Mouse (Mus musculus) thymus, adult 2 months (tissue): ENCODE data around the gene Pla1a. TPM values are rescaled to one million over a fixed set of nuclear protein-coding genes. Genes with fewer than 3 reads are reported as not detected.
"Not testable (repeated sequence)": the region's sequence is repeated elsewhere in the genome, so short reads cannot be mapped to it uniquely, and the experiment has no call there.

Source experiments
- DNase-seq: peaks from one replicate; pipeline ENCODE4 v3.0.0; 2021
- H3K27ac ChIP-seq: fragments of 200-500 bp; 2 replicates; pipeline ENCODE4 v1.5.1; 2012; ENCODE audit warnings: low read length, control low read depth; ENCODE audit not compliant: control insufficient read depth, insufficient read depth
- H3K27me3 ChIP-seq: fragments of 200-500 bp; 2 replicates; pipeline ENCODE4 v1.6.1; 2012; ENCODE audit warnings: mild to moderate bottlenecking, low read length, moderate library complexity, mixed read lengths; ENCODE audit not compliant: control insufficient read depth, insufficient read depth
- H3K36me3 ChIP-seq: fragments of 200-500 bp; 2 replicates; pipeline ENCODE4 v1.6.1; 2012; ENCODE audit warnings: mild to moderate bottlenecking, low read length, moderate library complexity; ENCODE audit not compliant: control insufficient read depth, insufficient read depth
- H3K4me1 ChIP-seq: fragments of 200-500 bp; replicated peaks from 2 replicates; pipeline ENCODE4 v1.6.1; 2012; ENCODE audit warnings: low read length; ENCODE audit not compliant: control insufficient read depth, insufficient read depth
- H3K4me3 ChIP-seq: fragments of 200-500 bp; 2 replicates; pipeline ENCODE4 v1.5.1; 2012; ENCODE audit warnings: mild to moderate bottlenecking, low read length, control low read depth, moderate library complexity; ENCODE audit not compliant: control insufficient read depth, insufficient read depth
- CTCF ChIP-seq: fragments of 200-500 bp; IDR thresholded peaks from 2 replicates; pipeline ENCODE4 v1.5.1; 2012; ENCODE audit warnings: mild to moderate bottlenecking, control low read depth, low read length, moderate library complexity, borderline replicate concordance; ENCODE audit not compliant: control insufficient read depth, poor library complexity, insufficient read depth; ENCODE audit errors: extremely low read depth
- POLR2A ChIP-seq: fragments of 200-500 bp; IDR thresholded peaks from 2 replicates; pipeline ENCODE4 v1.6.1; 2012; ENCODE audit warnings: mild to moderate bottlenecking, low read length, control low read depth, moderate library complexity; ENCODE audit not compliant: control insufficient read depth, poor library complexity, insufficient read depth; ENCODE audit errors: extremely low read depth
- WGBS: fragments of 180-500 bp; shearing (Covaris S2); methylation state at CpG from one replicate; pipeline ENCODE4 v1.1.7; 2018; 5-methylcytosine and 5-hydroxymethylcytosine counted together
- polyA plus RNA-seq: library from polyadenylated mRNA; depleted of rRNA; stranded (reverse); fragments of >200 nt; gene quantifications from 2 replicates; pipeline ENCODE4 v1.2.3, GENCODE M21; 2012; rRNA removed

Pla1a gene
- 4.1 and 5.5 TPM in 2 replicates for polyA plus RNA-seq

DNA sequence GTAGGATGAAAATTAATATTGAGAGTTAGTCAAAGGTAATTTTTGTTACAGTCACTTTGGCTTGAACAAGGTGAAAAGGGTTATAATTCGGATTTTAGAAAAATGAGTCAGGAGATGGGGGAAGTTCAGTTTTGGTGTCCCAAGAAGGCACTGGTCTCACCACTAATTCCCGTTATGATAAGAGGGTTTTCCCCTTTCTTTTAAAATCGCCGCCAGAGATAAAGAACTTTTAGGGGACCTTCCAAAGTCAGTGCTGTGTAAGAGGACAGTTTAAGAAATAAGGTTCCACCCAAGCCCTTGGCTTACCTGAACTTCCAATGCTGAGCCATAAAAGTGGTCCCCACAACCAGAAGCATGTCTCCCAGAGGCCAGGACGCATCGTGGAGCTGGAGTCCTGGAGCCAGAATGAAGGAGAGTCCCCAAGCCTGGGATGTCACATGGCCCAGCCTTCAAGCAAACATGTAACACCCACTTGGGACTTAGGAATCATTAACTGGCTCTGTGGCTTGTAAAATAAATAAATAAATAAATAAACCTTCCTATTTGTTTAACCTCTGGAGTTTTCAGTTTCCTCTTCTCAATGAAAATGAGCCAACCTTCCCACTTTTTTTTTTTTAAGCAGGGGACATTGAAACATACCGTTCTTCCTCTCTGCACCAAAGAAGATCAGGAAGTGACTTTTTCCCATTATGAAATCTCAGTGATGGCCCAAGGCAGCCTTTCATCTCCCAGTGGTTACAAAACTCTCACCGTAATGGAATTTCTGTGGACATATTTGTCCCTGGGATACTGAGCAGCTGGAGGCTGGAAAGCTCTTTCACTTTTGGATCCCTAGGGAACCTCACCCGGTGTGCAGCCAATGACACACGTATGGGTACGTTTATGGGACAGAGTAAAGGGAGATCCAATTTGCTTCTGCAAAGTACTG lies at the start of gene Pla1a:
TSS of gene Pla1a (minus strand) at position 648 of the 928 bp plus-strand sequence.
- no peak for DNase-seq
- no peaks in the 10 kb centered on the region for H3K36me3 ChIP-seq
- no peaks in the 10 kb centered on the region for H3K4me1 ChIP-seq
- no peaks in the 10 kb centered on the region for H3K27me3 ChIP-seq
- H3K27ac ChIP-seq, result no peak within 1 kb of the TSS
- WGBS, result 88% methylated on average over 11 of the region's 11 CpGs
- TF ChIP-seq POLR2A, result no peak
- TF ChIP-seq CTCF, result no peak
- H3K4me3 ChIP-seq, result no peak within 1 kb of the TSS

DNA sequence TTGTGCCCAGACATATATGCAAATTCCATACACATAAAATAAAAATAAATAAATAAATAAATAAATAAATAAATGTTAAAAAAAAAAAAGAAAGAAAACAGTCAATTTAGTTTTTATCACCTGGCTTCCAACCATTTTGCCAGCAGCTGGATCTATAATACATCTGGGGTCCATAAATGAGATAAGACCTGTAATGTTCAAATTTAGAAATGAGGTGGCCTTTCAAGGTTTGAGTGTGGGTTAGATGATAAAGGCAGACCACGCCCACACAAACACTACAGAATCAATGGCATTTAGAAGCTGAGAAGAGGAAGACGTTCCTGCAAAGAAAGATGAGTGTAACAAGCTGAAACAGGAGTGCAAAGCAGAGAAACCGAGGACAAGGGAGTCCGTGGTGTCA lies 48.4 kb upstream of the Pla1a start:
- Histone ChIP-seq H3K4me3 (no peak overlapping the region), H3K27me3 (no peaks in the 10 kb centered on the region), H3K27ac (no peak overlapping the region), H3K4me1 (peaks cover 22% of the 10 kb centered on the region), H3K36me3 (no peaks in the 10 kb centered on the region)
- TF ChIP-seq CTCF (no peak), POLR2A (no peak)
- WGBS, result 84% methylated on average over 4 of the region's 4 CpGs
- DNase-seq, result no peak

DNA sequence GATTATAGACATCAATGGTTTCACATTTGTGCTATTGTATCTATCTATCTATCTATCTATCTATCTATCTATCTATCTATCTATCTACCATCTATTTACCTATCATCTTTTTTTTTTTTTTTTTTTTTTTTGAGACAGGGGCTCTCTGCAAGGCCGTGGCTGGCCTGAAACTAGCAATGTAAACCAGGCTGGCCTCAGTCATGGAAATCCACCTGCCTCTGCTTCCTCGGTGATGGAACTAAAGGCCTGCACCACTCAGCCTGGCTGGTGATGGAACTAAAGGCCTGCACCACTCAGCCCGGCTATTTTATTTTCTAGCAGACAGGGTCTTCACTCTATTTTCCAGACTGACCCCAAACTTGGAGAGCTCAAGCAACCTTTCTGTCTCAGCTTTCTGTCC lies 45.4 kb upstream of the Pla1a start:
- WGBS, result 93% methylated on average over 3 of the region's 3 CpGs
- DNase-seq, result no peak
- Histone ChIP-seq H3K27ac (no peak overlapping the region), H3K4me1 (peaks cover 17% of the 10 kb centered on the region), H3K27me3 (no peaks in the 10 kb centered on the region), H3K4me3 (no peak overlapping the region), H3K36me3 (no peaks in the 10 kb centered on the region)
- TF ChIP-seq CTCF (no peak), POLR2A (no peak)

DNA sequence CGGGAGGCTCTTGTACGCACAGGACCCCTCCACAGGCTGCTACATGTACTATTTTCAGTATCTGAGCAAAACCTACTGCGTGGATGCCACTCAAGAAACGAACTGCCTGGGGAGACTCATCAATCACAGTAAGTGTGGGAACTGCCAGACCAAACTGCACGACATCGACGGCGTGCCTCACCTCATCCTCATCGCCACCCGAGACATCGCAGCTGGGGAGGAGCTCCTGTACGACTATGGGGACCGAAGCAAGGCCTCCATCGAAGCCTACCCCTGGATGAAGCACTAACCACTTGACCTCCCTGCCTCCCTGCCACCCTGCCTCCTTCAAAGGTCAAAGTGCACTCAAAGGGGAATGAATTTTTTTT lies 44.3 kb upstream of the Pla1a start:
- H3K27ac ChIP-seq, H3K36me3 ChIP-seq, H3K27me3 ChIP-seq, DNase-seq: not testable (repeated sequence)
- 82% methylated on average over 14 of the region's 14 CpGs for WGBS
- Histone ChIP-seq H3K4me3 (0 out of 2 replicates have a peak overlapping the region, but pooled peaks have one; percentile 69), H3K4me1 (peaks cover 13% of the 10 kb centered on the region)

GRCm38 (mm10) chr16:38476312-38477240 lies 43.6 kb upstream of the Pla1a start:
- WGBS, result 11% methylated on average over 34 of the region's 34 CpGs

GRCm38 (mm10) chr16:38475681-38476311 lies 42.9 kb upstream of the Pla1a start:
- 45% methylated on average over 4 of the region's 4 CpGs for WGBS
- H3K4me3 ChIP-seq, result no peak overlapping the region; the same call in 1 of the 2 replicates
- H3K27ac ChIP-seq, result no peak overlapping the region

More at GRCm38 (mm10) chr16:38476312-38477240, 43.6 kb upstream of the Pla1a start:
- H3K27ac ChIP-seq, result peak overlapping the region; percentile 64; the same call in 1 of the 2 replicates
- peak; percentile 50 for DNase-seq
- no peaks in the 10 kb centered on the region for H3K27me3 ChIP-seq
- TF ChIP-seq POLR2A (no peak), CTCF (no peak)
- peak overlapping the region; percentile 69 for H3K4me3 ChIP-seq
- no peaks in the 10 kb centered on the region for H3K36me3 ChIP-seq
- H3K4me1 ChIP-seq, result peaks cover 13% of the 10 kb centered on the region

More at GRCm38 (mm10) chr16:38475681-38476311, 42.9 kb upstream of the Pla1a start:
- TF ChIP-seq POLR2A (no peak), CTCF (no peak)
- H3K27me3 ChIP-seq, result no peaks in the 10 kb centered on the region
- no peaks in the 10 kb centered on the region for H3K36me3 ChIP-seq
- DNase-seq, result no peak
- H3K4me1 ChIP-seq, result peaks cover 13% of the 10 kb centered on the region
